Mouse (Mus musculus) cerebellum, adult (tissue): ENCODE data around the gene Vmn2r3.
"Not testable (repeated sequence)": the region's sequence is repeated elsewhere in the genome, so short reads cannot be mapped to it uniquely, and the experiment has no call there.

Experiments used
- ATAC-seq: cut with Nextera tagmentation; 2 replicates; pipeline ENCODE4 v1.9.2; 2017; ENCODE audit warnings: mild to moderate bottlenecking, moderate library complexity, mixed read lengths; ENCODE audit not compliant: insufficient number of reproducible peaks, low FRiP score, low TSS enrichment

Vmn2r3 gene

GRCm38 (mm10) chr3:64289609-64290008 lies at the start of gene Vmn2r3:
Vmn2r3 (minus strand) TSS chr3:64289709.
- ATAC-seq, result no peak

- ATAC-seq, result no peak
Observed at GRCm38 (mm10) chr3:64332548-64332947, 43.0 kb upstream of the Vmn2r3 start.

GRCm38 (mm10) chr3:64321824-64322223 lies 32.3 kb upstream of the Vmn2r3 start:
- no peak for ATAC-seq

- no peak for ATAC-seq
Observed at GRCm38 (mm10) chr3:64306799-64307198, 17.3 kb upstream of the Vmn2r3 start.

- ATAC-seq, result no peak
Observed at GRCm38 (mm10) chr3:64265762-64266112, 23.8 kb downstream of the Vmn2r3 start.

- ATAC-seq, result not testable (repeated sequence)
Observed at GRCm38 (mm10) chr3:64265056-64265761, 24.3 kb downstream of the Vmn2r3 start.

GRCm38 (mm10) chr3:64259582-64259981 lies 29.9 kb downstream of the Vmn2r3 start:
- ATAC-seq, result no peak

GRCm38 (mm10) chr3:64251646-64252045 lies 37.9 kb downstream of the Vmn2r3 start:
- ATAC-seq, result no peak

GRCm38 (mm10) chr3:64250461-64250860 lies 39.0 kb downstream of the Vmn2r3 start:
- ATAC-seq, result not testable (repeated sequence)

GRCm38 (mm10) chr3:64235459-64235858 lies 54.0 kb downstream of the Vmn2r3 start:
- not testable (repeated sequence) for ATAC-seq

GRCm38 (mm10) chr3:64233655-64234054 lies 55.9 kb downstream of the Vmn2r3 start:
- ATAC-seq, result not testable (repeated sequence)

GRCm38 (mm10) chr3:64227243-64227642 lies 62.3 kb downstream of the Vmn2r3 start:
- ATAC-seq, result no peak
